Mouse (Mus musculus) adrenal gland, postnatal 25 days (tissue): ENCODE data around the gene Agr3. TPM values are rescaled to one million over a fixed set of nuclear protein-coding genes. Genes with fewer than 3 reads are reported as not detected.

ENCODE experiments used
- DNase-seq: peaks from one replicate; pipeline ENCODE4 v3.0.0; 2021; ENCODE audit warnings: mixed read lengths
- long read RNA-seq: library from polyadenylated mRNA; stranded (forward); transcript quantifications from one replicate; pipeline ENCODE4 v2.0.0, GENCODE M21; 2021
- total RNA-seq: library from RNA; stranded (reverse); gene quantifications from 2 replicates; pipeline ENCODE4 v1.2.3, GENCODE M21; 2021

Gene Agr3
- not detected in 2 replicates for total RNA-seq
- long read RNA-seq: 0 reads

- no peak for DNase-seq
Measured at GRCm38 (mm10) chr12:35925402-35925801, at the start of gene Agr3. Gene Agr3, plus strand, starts transcription at chr12:35925620.

- DNase-seq: peak; percentile 3
Measured at GRCm38 (mm10) chr12:35884892-35885558, 40.4 kb upstream of the Agr3 start.

DNA sequence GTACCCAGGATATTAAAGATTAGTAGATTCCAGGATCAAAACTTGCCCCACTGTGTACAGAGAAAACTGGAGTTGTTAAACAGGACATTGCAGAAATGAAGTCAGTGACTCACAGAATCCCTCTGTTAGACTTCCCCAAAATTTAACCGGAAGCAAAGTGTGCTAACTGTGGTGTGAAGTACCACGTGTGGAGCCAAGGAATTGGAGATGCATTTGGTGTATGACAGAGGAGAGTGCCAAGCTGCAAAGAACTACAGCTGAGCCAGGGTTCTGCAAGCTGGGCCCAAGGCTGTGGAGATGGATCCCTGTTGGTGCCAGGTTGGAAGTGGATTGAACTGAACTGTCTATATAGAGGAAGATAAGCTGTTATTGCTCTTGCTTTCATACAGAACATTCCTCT, 36.0 kb upstream of the Agr3 start:
- DNase-seq: no peak

GRCm38 (mm10) chr12:35890756-35891155, 34.7 kb upstream of the Agr3 start:
- DNase-seq: no peak

- no peak for DNase-seq
Measured at GRCm38 (mm10) chr12:35894304-35894900, 31.0 kb upstream of the Agr3 start.

GRCm38 (mm10) chr12:35895875-35896763, 29.3 kb upstream of the Agr3 start:
- peak; percentile 57 for DNase-seq

- DNase-seq: no peak
Measured at GRCm38 (mm10) chr12:35896764-35897282, 28.6 kb upstream of the Agr3 start.

- no peak for DNase-seq
Measured at GRCm38 (mm10) chr12:35910632-35911031, 14.8 kb upstream of the Agr3 start.

DNA sequence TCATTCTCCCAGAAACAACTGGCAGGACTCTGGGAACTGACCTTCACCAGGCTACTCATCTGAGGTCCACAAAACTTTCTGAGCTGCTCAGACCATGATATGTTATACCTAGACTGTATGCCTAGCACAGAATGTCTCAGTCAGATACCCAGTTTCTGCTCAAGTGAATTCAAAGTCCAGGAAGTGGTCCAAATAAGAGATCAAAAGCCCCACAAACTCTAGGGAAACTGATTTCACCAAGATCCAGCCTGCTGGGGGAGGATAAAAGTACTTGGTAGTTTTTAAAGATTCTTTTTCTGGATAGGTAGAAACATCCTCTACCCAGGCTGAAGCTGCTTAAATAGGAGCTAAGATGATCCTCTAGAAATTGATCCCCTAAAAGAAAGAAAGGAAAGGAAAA, 9.6 kb upstream of the Agr3 start:
- no peak for DNase-seq

DNA sequence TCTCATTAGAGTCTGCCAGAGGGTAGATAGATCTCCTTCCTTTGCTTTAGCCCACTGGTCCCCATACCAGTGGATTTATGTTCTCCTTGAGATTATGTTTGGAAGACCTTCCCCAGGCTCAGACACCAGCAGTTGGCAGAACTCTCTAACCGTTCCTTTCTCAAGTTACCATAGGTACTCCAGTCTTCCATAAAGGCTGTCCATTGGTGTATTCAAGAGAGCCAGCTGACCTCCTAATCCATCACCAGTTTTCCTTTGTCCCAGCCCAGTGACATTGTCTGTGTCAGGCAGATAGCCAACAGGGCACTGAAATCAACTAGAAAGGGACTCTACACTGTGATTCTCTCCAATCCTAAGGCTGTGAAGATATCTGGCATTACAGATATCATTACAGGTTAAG, 9.0 kb upstream of the Agr3 start:
- no peak for DNase-seq

DNA sequence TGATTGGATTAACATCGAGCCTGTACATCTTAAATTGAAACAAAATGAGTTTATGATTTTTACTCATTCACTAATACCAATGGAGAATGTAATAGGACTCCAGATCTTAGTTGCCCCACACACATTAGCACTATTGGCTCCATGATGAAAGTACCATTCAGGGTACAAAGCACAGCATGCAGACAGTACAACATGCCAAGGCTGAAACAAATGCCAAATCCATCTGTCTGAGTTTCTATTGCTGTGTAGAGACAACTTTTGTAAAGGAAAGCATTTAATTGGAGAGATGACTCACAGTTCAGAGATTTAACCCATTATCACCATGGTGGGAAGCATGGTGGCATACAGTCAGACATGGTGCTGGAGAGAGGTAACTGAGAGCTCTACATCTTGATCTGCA, 7.4 kb upstream of the Agr3 start:
- DNase-seq: no peak

GRCm38 (mm10) chr12:35927804-35928203, 2.4 kb downstream of the Agr3 start:
- DNase-seq: no peak

GRCm38 (mm10) chr12:35932816-35933215, 7.4 kb downstream of the Agr3 start:
- DNase-seq: no peak

GRCm38 (mm10) chr12:35951757-35952156, 26.3 kb downstream of the Agr3 start:
- no peak for DNase-seq

DNA sequence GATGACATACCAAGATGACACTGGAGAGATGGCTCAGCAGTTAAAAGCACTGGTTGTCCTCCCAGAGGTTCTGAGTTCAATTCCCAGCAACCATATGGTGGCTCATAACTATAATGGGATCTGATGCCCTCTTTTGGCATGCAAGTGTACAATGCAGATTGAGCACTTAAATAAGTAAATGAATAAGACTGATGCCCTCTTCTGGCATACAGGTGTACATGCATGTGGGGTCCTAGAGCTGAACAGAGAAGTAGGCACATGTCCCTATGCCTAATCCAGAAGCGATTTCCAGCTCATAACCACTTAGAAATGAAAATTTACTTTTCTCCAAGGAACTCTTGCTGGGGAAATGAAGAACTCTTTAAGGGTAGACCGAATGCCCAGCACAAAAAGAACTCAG, 31.8 kb downstream of the Agr3 start:
- no peak for DNase-seq

GRCm38 (mm10) chr12:35966098-35966767, 40.8 kb downstream of the Agr3 start:
- no peak for DNase-seq

GRCm38 (mm10) chr12:35966768-35967141, 41.3 kb downstream of the Agr3 start:
- no peak for DNase-seq

DNA sequence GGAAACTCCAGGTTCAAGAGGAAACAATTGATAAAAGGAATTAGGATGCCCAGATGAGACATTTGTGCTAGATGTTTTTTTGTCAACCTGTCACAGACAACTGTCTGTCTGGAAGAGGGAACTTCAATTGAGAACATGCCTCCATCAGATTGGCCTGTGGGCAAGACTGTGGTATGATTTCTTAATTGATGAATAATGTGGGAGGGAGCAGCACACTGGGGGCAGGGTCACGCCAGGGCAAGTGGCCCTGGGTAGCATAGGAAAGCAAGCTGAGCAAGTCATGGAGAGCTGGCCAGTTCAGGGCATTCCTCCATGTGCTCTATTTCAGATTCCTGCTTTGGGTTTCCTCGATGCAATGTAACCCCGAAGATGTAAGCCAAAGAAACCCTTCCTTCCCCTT, 50.5 kb downstream of the Agr3 start:
- DNase-seq: no peak

DNA sequence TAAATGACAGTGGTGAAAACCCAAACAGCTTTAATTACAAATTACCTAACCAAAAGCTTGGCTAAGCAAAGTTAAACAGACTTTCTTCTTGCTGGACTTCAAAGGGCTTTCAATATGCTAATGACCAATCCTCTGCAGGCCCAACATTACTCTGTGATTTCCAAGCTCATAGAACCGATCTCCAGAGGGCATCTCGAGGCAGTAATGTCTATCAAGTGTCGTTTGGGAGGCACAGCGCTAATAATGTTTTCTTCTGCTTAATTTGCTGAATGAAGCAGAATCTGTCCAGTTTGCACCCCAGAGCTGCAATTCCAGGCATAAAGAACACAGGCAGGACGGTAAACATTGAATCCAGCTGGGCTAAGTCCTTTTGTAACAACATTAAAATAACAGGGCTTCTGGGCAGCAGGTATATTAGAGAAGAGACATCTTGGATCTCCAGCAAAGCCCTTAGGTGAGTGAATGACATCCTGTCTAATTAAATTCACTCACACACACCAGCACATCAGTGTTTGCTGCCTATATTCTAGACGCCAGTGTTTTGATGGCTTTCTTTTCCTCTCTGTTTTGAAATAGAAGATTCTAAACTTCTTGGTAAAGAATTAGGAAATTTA, 52.3 kb downstream of the Agr3 start:
- no peak for DNase-seq

GRCm38 (mm10) chr12:35979625-35980024, 54.2 kb downstream of the Agr3 start:
- DNase-seq: no peak

GRCm38 (mm10) chr12:35981732-35982360, 56.4 kb downstream of the Agr3 start:
- DNase-seq: no peak

DNA sequence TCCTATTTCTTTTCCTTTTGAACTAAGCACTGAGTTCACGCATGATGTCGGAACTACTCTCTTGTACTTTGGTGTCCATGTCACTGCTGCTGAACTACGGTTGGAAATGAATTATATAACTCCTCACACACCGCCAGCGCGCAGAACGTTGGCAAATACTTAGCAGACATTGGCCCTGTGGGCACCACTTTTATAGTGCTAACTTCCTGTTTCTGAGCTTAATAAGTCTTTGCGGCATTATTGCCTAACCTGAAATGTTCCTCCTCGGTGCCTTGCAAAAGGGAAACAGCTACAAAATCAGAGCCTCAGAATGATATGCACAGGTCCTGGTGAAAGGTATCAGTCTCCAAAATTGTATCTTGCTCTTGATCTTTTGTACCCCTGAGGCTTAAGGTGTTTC, 58.1 kb downstream of the Agr3 start:
- no peak for DNase-seq
